ENCODE assay signal across 8 mouse cellular contexts in genomic region chr13:52041467-52042421, GRCm38 (mm10).
A peak's percentile ranks its signal among the peaks of the same experiment; 100 is the strongest.
DNase-seq lines count a peak whose midpoint lies in the region; ATAC-seq and TF ChIP-seq lines count a peak whose summit lies in the region.

No protein-coding gene starts in this region.

- no peak overlapping the region for H3K4me3 ChIP-seq in neural tube, embryonic 13.5 days
- H3K4me3 ChIP-seq in liver, embryonic 16.5 days (ENCODE audit: low read depth, low read length), result no peak overlapping the region
- H3K4me3 ChIP-seq in small intestine, adult 2 months (ENCODE audit: low read depth, low read length), result no peak overlapping the region

- peaks cover 35% of the 10 kb centered on the region for H3K4me1 ChIP-seq in neural tube, embryonic 13.5 days (replicated peaks)
- H3K4me1 ChIP-seq in liver, embryonic 16.5 days (ENCODE audit: control insufficient read depth, low read depth, low read length), result no peaks in the 10 kb centered on the region; the same call in none of the 2 replicates
- H3K4me1 ChIP-seq in small intestine, adult 2 months (ENCODE audit: control insufficient read depth, insufficient read depth, insufficient read length, low read length), result peaks cover 18% of the 10 kb centered on the region

- H3K9ac ChIP-seq in neural tube, embryonic 13.5 days, result no peak overlapping the region
- no peak overlapping the region for H3K9ac ChIP-seq in liver, embryonic 16.5 days (ENCODE audit: low read depth, low read length)

- 42% methylated on average over 15 of the region's 15 CpGs for WGBS in neural tube, embryonic 13.5 days
- WGBS in liver, embryonic 16.5 days (ENCODE audit: insufficient replicate concordance), result 31% methylated on average over 15 of the region's 15 CpGs
- 38% methylated on average over 15 of the region's 15 CpGs for WGBS in small intestine, adult 2 months

- H3K27ac ChIP-seq in neural tube, embryonic 13.5 days (replicated peaks), result peak overlapping the region; percentile 70
- 0 out of 2 replicates have a peak overlapping the region, but pooled peaks have one; percentile 12 for H3K27ac ChIP-seq in liver, embryonic 16.5 days (ENCODE audit: low read length)
- H3K27ac ChIP-seq in small intestine, adult 2 months (ENCODE audit: insufficient read depth, low read depth, low read length), result peak overlapping the region; percentile 56

- TF ChIP-seq POLR2A in small intestine, adult 2 months (IDR thresholded peaks at IDR 0.05; ENCODE audit: low read depth, low read length), result no peak

- no peaks in the 10 kb centered on the region for H3K27me3 ChIP-seq in neural tube, embryonic 13.5 days
- H3K27me3 ChIP-seq in liver, embryonic 16.5 days (ENCODE audit: control insufficient read depth, insufficient read depth, low read depth, low read length), result no peaks in the 10 kb centered on the region
- no peaks in the 10 kb centered on the region for H3K27me3 ChIP-seq in small intestine, adult 2 months (ENCODE audit: control insufficient read depth, insufficient read depth, low read length)

- no peaks in the 10 kb centered on the region for H3K36me3 ChIP-seq in neural tube, embryonic 13.5 days
- H3K36me3 ChIP-seq in liver, embryonic 16.5 days (ENCODE audit: control insufficient read depth, insufficient read depth), result no peaks in the 10 kb centered on the region
- no peaks in the 10 kb centered on the region for H3K36me3 ChIP-seq in small intestine, adult 2 months (ENCODE audit: control insufficient read depth, insufficient read depth, low read length)

- no peaks in the 10 kb centered on the region for H3K9me3 ChIP-seq in neural tube, embryonic 13.5 days
- no peaks in the 10 kb centered on the region for H3K9me3 ChIP-seq in liver, embryonic 16.5 days (replicated peaks; ENCODE audit: control insufficient read depth, low read length)

- peak overlapping the region; percentile 9 for H3K4me2 ChIP-seq in neural tube, embryonic 13.5 days
- no peak overlapping the region; the same call in 1 of the 2 replicates for H3K4me2 ChIP-seq in liver, embryonic 16.5 days (ENCODE audit: low read depth, low read length)

- no peak for DNase-seq in neural tube, embryonic 10.5 days (ENCODE audit: extremely low spot score, low spot score)
- DNase-seq in cerebellum, postnatal 36 days, result peak; percentile 45 to 46
- peak; percentile 84 for DNase-seq in heart, adult 8-10 months (ENCODE audit: low spot score)
- DNase-seq in kidney, adult 18-20 months, result peak; percentile 50

- TF ChIP-seq CTCF in small intestine, adult 2 months (IDR thresholded peaks at IDR 0.05; ENCODE audit: extremely low read depth, insufficient read length, insufficient replicate concordance, low read depth, low read length), result no peak

- peak; percentile 76 for ATAC-seq in neural tube, embryonic 13.5 days (ENCODE audit: low read depth)
- ATAC-seq in liver, embryonic 16.5 days (ENCODE audit: low read depth), result peak; percentile 43; the same call in 1 of the 2 replicates
- no peak for ATAC-seq in CD4-positive, CD25-positive, alpha-beta regulatory T cell, adult 4 months

Comparison
In these comparisons a context has a peak if more than half of its experiments do, and no peak if none do; other contexts are left out.
1. H3K27ac ChIP-seq: peak in every context shown above with its lines; median percentile 70 in neural tube, embryonic 13.5 days; 56 in small intestine, adult 2 months; 12 in liver, embryonic 16.5 days.